Mouse (Mus musculus): ENCODE measurements around the gene Igf2r.

The Igf2r gene

GRCm38 (mm10) chr17:12721118-12721886 lies 48.2 kb downstream of the Igf2r start:
- no peak for DNase-seq (ENCODE audit: low read depth, low spot score)

DNA sequence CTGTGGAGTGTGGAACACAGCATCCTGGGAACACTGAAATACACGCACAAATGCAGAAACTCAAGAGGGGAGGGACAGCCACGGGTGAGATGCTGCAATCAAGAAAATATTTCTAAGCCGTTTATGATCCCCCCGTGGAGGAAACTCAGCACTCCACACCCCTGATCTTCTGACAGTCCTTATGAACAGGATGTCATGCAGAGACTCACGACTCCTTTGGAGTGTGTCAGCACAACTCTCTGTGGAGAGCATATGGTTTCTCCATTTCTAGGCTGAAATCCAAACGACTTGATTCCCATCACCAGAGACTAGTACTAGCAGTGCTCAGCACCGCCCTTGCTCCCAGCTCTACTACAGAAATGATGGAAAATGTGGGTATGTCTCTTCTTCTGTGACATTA lies 51.2 kb downstream of the Igf2r start:
- no peak for DNase-seq (ENCODE audit: low read depth, low spot score)

DNA sequence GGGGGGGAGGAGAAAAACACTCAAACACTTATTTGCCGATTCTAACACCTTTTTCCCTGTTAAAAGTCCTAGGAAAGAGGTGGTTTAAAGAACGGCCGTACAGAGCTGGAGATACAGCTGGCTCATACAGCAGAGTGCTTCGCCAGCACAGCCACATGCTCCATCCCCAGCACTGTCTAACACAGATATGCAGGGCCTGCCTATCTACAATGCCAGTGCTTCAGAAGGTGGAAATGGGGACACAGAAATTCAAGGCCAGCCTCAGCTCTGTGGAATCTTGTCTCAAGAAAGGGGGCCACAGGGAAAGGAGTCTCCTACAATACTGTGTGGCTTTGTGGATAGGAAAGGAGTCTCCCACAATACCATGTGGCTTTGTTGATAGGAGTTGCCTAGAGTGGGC lies 52.0 kb downstream of the Igf2r start:
- no peak for DNase-seq (ENCODE audit: low read depth, low spot score)

DNA sequence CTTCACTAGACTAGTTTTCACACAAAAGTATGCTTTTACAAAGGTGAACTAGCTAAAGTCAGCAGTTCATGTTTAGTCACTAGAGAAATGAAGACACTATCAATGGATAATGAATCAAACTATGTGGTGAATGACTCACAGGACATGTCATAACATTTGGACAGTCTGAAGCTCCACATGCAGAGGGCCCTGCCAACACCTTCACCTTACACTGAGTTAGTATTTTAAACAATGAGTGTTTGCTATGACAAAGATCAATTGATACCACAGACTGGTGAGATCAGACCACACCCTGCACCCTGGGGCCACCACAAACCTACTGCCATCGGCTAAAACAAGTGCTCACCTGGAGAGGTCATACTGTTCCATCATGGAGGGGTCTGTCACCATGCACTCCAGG lies 54.4 kb downstream of the Igf2r start:
- DNase-seq (ENCODE audit: low read depth, low spot score): no peak

DNA sequence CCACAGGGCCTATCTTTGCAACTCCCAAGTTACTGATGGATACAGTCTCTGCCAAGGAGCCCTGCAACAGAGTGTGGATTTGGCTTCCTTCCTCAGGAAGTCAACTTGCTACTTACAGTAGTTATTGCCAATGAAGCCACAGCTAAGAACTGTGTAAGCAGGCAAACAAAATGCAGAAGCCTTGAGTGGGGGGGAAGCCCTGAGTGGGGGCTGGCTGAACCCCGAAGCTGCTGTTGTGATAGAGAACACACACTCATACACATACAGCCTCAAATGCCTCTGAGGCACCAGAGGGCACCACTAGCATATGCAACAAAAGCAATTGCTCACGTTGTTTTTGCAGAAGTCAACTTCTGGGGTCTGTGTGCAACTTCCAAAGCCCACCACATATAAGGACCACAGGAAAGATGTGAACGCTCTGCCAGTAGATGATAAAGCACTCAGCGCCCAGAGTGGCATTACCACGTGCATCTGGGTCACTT lies 55.3 kb downstream of the Igf2r start:
- DNase-seq (ENCODE audit: low read depth, low spot score): no peak

GRCm38 (mm10) chr17:12712993-12713392 lies 56.5 kb downstream of the Igf2r start:
- DNase-seq (ENCODE audit: low read depth, low spot score): no peak

- DNase-seq (ENCODE audit: low read depth, low spot score): no peak
Measured at GRCm38 (mm10) chr17:12712191-12712590, 57.3 kb downstream of the Igf2r start.

- DNase-seq (ENCODE audit: low read depth, low spot score): no peak
Measured at GRCm38 (mm10) chr17:12710976-12711375, 58.5 kb downstream of the Igf2r start.

DNA sequence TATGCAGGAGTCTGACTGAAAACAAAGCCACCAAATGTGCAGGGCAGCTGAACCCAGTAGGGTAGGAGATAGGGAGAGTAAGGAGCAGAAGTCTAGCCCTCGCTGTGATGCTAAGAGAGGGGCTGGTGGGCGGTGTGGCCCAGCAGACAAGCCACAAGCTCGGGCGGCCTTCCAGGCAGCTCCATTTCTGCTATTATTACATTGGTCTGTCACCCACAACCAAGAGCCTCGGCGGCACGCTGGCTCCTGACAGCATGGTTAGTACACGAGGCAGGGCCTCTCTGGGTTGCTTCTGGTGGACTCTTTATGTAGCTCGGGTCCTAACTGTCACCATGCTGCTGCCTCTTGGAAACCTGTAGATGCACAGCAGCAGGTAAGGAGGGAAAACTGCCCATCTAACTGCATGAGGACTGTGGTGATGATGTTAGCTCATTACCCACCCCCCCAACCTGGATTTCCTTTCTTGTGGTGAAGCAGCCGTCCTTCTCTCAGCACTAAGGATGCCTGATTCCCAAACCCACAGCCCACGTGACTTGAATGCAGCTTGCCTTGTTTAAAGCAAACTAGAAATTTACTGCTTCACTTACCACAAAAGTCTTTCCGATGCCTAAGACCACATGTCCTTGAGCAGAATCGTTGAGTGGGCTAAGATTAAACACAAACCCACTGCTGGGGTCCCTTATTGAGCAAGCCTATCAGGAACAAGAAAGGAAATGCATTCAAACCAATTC lies 59.2 kb downstream of the Igf2r start:
- no peak for DNase-seq (ENCODE audit: low read depth, low spot score)

- DNase-seq (ENCODE audit: low read depth, low spot score): no peak
Measured at GRCm38 (mm10) chr17:12708398-12708797, 61.1 kb downstream of the Igf2r start.

DNA sequence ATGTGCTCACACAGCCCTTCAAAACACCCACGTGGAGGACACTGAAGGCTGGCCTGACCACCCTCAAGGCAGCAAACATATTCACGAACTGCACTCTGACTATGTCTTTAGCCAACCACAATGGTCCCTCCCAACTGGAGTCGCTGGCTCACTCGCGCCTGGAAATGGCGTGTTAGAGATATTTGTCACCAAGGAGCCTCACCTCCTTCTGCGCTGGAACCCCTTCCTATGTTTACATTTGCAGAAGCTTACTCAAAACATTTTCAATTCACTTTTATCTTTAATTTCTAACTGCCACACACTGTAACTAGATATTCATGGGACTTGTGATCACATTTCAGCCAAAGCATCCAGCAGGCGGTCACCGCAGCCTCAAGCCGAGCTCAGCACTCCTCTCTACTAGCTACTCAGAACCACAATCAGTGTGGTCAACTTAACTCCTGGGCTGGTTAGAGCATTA lies 62.8 kb downstream of the Igf2r start:
- DNase-seq (ENCODE audit: low read depth, low spot score): no peak

DNA sequence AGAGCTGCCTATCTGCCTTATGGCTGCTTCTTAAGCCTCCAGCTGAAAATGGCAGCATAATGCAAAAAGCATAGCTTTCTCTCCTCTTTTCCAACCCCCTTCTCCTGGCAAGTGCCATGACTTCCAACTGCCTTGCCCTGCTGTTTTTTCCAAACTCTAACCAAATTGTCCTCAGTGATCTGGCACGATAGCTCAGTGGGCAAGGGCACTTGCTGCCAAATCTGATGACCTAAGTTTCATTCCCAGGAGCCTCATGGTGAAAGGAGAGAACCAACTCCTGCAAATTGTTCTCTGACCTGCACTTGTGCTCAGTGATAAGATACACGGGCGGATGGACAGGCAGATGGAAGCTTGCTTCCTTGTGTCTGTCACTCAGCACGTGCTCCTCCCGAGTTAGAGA lies 66.6 kb downstream of the Igf2r start:
- no peak for DNase-seq (ENCODE audit: low read depth, low spot score)

DNA sequence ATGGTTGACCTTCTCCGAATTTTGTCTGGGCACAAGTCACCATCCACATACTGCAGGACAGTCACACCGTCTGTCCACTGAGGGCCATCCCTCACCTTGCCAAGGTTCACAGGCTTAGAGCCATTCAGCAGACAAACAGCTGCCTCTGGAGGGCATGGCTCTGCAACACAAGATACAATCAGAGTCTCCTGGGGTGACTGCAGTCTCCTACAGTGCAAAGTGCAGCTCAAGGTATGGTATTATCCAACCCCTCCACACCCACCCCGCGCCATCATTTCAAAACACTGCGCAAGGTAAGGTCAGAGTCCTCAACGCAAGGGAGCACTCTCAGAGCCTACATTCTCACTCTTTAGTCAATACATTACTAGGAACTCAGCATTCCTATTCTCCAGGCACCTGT lies 69.1 kb downstream of the Igf2r start:
- no peak for DNase-seq (ENCODE audit: low read depth, low spot score)

DNA sequence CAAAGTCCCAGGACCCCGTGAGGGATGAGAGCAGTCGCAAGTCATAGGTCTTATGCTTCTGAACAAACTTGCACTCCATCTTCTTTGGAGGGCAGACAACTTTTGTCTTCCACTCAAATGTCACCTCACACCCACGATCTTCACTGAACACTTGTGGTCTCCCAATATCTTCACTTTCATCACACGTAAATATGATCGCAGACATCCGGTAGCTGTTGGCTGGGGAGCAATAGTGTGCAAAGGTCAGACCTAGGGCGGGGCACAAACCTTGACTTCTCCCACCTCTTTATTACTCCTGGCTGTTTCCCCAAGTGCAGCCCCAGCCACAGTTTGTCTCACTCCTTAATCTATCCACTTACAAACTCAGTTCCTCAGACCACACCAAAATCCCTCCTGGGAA lies 77.6 kb downstream of the Igf2r start:
- no peak for DNase-seq (ENCODE audit: low read depth, low spot score)

- DNase-seq (ENCODE audit: low read depth, low spot score): peak; percentile 11
Measured at GRCm38 (mm10) chr17:12689537-12689936, 79.9 kb downstream of the Igf2r start.

GRCm38 (mm10) chr17:12688427-12689110 lies 80.9 kb downstream of the Igf2r start:
- DNase-seq (ENCODE audit: low read depth, low spot score): no peak

DNA sequence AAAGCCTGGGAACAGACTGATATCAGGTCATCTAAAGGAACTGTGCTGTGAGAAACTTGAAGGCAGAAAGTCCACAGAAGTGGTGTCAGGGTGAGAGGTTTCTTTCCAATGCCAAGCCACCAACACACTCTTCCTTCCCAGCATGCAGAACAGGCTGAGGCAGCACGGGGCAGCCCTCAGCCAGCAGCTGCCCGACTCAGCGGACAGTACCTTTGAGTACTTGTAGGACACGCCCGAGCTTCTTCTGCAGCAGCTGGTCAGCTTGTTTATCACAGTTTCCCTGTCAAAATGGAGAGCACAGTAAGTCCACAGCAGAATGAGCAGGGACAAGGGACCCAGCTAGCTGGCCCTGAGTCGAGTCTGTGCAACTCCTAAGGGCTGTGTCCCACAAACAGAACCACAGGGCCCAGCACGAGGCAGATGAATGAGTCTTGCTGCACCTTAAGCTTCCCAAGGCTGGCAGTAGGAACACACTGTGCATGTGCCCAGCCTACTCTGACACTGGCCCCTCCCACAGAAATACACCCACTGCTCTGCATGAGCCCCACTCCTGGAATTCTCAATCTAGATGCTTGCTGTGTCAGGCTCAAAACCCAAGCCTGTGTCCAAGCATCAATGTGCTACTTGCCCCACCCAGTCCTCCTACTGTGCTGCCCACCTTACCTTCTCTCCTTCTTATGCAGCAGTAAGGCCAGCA lies 84.4 kb downstream of the Igf2r start:
- no peak for DNase-seq (ENCODE audit: low read depth, low spot score)

GRCm38 (mm10) chr17:12684412-12684811 lies 85.1 kb downstream of the Igf2r start:
- DNase-seq (ENCODE audit: low read depth, low spot score): no peak

- no peak for DNase-seq (ENCODE audit: low read depth, low spot score)
Measured at GRCm38 (mm10) chr17:12683582-12683981, 85.9 kb downstream of the Igf2r start.

- no peak for DNase-seq (ENCODE audit: low read depth, low spot score)
Measured at GRCm38 (mm10) chr17:12678261-12678660, 91.2 kb downstream of the Igf2r start.

DNA sequence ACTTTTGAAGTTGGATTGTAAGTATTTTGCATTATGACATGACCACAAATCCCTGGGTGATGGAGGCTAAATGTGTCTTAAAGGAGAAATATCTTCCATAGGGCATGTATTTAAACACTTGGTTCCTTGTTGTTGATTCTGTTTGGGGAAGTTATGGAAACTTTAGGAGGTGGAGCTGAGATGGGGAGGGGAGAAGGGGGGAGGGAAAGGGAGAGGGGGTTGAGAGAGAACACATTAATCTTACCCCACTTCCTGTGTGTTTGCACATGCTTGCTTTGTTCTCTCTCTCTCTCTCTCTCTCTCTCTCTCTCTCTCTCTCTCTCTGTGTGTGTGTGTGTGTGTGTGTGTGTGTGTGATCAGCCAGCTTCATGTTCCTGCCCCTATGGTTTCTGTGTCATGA lies 92.3 kb downstream of the Igf2r start:
- no peak for DNase-seq (ENCODE audit: low read depth, low spot score)

DNA sequence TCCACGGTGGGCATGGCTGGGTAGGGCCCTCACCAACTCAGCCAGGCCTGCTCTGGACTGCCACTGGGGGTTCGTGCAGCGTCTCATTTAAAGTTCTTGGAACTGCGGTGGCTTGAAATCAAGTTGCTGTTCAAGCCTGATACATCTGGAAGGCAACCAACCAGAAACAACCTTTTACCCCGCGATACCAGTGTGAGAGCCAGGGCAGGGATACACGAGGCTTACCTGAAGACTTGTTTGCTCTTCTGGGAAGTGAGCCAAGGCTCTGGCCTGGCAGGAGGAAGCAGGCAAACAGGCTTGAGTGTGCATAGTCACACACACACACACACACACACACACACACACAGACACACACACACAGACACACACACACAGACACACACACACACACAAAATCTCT lies 93.8 kb downstream of the Igf2r start, which contains the start of gene Slc22a1:
TSS of gene Slc22a1 (minus strand) at position 184 of the 400 bp plus-strand sequence.
- DNase-seq (ENCODE audit: low read depth, low spot score): no peak
